Mouse (Mus musculus): ENCODE results near the gene Vps13d.

DNA sequence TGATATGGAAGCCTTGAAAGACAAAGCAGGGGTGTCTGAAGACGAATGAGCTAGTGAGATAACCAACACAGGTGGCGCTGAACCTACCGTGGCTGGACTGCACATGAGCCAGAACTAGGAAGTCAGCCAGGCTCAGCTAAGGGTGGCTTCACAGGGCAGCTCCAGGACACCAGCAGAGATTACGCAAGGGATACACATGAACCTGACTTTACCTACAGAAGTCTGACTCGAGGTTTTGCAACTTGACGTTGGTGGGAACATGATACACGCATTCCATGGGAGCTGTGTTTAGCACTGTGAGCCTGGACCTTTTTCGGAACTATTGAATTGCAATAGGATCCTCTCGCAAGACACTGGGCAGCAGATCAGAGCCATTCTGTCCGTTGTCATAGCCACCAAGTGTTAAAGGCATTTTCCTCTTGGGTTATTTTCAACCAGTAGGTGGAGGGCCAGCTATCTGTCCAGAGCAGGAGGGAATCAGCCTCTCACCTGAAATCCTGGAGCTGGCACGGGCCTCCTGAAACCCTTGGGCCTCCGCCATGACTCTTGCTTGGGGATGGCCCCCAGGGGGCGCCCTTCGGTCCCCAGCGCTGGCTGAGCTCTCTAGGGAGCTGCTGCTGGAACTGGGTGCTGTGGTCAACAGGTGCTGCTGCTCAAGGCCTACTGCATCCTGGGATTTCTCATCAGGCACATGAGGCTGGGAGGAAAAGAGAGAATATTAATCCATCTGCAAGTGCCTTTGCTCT is 24.6 kb upstream of the Vps13d start:
- TF ChIP-seq CTCF (IDR thresholded peaks at IDR 0.05; ENCODE audit: insufficient read depth, low read depth, low read length) (no peak), POLR2A (IDR thresholded peaks at IDR 0.05; ENCODE audit: insufficient read depth, low read depth, low read length) (no peak)
